Mouse (Mus musculus) olfactory bulb, adult 2 months (tissue): ENCODE measurements around the gene Gtf2ird1. TPM values are rescaled to one million over a fixed set of nuclear protein-coding genes. Genes with fewer than 3 reads are reported as not detected.

Source experiments
- H3K27ac ChIP-seq: fragments of 200-500 bp; 2 replicates; pipeline ENCODE4 v1.5.1; 2012; ENCODE audit warnings: low read depth, low read length; ENCODE audit not compliant: insufficient read depth
- H3K4me1 ChIP-seq: fragments of 200-500 bp; 2 replicates; pipeline ENCODE4 v1.6.1; 2012; ENCODE audit warnings: low read length; ENCODE audit not compliant: control insufficient read depth, insufficient read depth
- H3K4me3 ChIP-seq: fragments of 200-500 bp; 2 replicates; pipeline ENCODE4 v1.5.1; 2012; ENCODE audit warnings: mild to moderate bottlenecking, low read depth, low read length, moderate library complexity; ENCODE audit not compliant: insufficient read depth
- CTCF ChIP-seq: fragments of 200-500 bp; IDR thresholded peaks from 2 replicates; pipeline ENCODE4 v1.5.1; 2012; ENCODE audit warnings: low read depth, mild to moderate bottlenecking, low read length, moderate library complexity; ENCODE audit not compliant: insufficient read depth
- POLR2A ChIP-seq: fragments of 200-500 bp; IDR thresholded peaks from 2 replicates; pipeline ENCODE4 v1.6.1; 2012; ENCODE audit warnings: mild to moderate bottlenecking, low read depth, low read length, moderate library complexity; ENCODE audit not compliant: insufficient read depth
- WGBS: fragments of 180-500 bp; shearing (Covaris S2); methylation state at CpG from one replicate; pipeline ENCODE4 v1.1.7; 2018; 5-methylcytosine and 5-hydroxymethylcytosine counted together
- polyA plus RNA-seq: library from polyadenylated mRNA; stranded (reverse); fragments of >200 nt; gene quantifications from 2 replicates; pipeline ENCODE4 v1.2.4, GENCODE M21; 2012; ENCODE audit warnings: low replicate concordance; ENCODE audit not compliant: missing spikeins, insufficient read depth, insufficient read length

Gene Gtf2ird1
- polyA plus RNA-seq, 1 experiment: not detected

DNA sequence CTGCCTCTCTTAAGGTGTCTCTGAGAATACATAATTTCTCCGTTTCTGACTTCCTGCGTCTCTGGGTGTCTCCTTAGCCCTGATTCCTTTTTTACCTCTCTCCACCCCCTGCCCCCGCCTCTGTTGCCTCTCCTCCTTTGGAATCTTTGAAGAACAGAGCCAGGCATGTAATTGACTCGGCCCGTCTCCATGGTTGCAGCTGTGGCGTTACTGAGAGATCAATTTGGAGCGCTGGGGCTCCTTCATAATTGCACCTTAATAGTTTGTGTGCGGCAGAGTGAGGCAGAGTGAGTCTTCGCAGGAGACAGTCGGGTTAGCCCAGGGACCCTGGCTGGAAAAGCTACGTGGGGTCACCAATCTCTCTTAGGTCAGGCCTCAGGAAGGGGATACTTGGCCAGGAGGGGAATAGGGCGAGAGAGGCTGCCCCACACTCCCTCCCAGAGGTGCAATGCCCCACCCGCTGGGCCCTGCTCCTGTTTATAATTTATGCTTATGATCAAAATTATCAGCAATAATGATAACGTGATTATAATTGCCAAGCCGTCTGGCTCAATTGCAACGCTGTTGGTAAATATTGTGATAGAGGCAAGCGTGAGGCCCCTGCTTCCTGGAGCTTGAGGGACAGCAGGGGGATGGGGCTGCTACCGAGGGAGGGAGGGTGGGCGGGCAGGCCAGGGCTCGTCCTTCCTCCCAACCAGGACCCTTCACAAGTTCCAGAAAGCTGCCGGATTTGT is 9.9 kb upstream of the Gtf2ird1 start:
- TF ChIP-seq POLR2A (no peak), CTCF (no peak)
- Histone ChIP-seq H3K27ac (peak overlapping the region; percentile 97), H3K4me3 (no peak overlapping the region; the same call in 1 of the 2 replicates), H3K4me1 (peaks cover 26% of the 10 kb centered on the region)
- 19% methylated on average over 21 of the region's 21 CpGs for WGBS

DNA sequence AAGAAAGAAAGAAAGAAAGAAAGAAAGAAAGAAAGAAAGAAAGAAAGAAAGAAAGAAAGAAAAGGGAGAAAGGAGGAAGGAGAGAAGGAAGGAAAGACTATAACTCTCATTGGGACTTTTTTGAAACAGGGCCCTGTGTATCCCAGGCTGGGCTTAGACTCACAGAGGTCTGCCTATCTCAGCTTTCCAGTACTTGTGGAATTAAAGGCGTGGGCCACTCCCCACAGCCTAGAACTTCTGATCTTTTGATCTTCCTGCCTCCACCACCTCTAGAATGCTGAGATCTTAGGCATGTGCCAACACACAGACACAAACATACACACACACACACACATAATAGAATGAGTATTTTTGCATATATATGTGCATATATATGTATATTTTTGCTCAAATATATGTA is 8.7 kb upstream of the Gtf2ird1 start:
- no peak overlapping the region for H3K27ac ChIP-seq
- H3K4me3 ChIP-seq: no peak overlapping the region
- WGBS: 100% methylated on average over 1 of the region's 1 CpGs
- peaks cover 26% of the 10 kb centered on the region for H3K4me1 ChIP-seq
- TF ChIP-seq CTCF: no peak
- TF ChIP-seq POLR2A: no peak

DNA sequence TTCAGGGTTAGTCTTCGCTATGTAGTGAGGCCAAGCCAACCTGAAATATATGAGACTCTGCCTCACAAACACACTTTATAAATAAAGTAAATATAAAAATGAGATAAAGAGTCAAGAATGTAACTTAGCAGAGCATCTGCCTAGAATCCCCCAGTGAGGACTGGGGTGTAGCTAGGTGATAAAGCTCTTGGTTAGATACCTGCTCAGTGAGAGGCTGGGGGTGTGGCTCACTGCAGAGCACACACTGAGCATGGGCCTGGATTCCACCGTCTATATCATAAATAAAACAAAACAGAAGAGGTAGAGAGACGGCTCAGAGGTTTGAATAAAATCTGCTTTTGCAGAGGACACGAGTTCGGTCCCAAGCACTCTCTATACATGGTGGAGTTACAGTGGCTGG is 7.7 kb upstream of the Gtf2ird1 start:
- H3K4me1 ChIP-seq: peaks cover 26% of the 10 kb centered on the region
- no peak overlapping the region for H3K27ac ChIP-seq
- TF ChIP-seq POLR2A (no peak), CTCF (no peak)
- H3K4me3 ChIP-seq: no peak overlapping the region
- WGBS: 93% methylated on average over 5 of the region's 5 CpGs

DNA sequence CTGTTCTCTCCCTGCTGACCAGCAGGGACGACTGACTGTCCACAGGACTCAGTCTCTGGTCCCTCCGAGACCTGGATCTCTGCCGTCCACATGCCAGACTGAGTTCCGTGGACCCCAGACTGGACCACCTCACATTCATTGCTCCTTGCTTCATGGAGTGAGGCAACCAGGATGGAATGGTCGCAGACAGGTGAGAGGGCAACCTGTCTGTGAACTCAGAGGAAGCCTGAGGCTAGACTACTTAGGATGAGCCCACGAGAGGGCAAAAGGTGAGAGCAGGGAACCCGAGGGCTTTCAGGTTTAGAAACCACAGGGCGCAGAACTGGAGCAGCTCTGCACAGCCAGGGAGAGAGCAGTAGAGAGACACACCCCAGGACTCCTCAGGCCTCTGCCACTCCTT is 6.2 kb upstream of the Gtf2ird1 start:
- H3K27ac ChIP-seq: no peak overlapping the region
- H3K4me3 ChIP-seq: no peak overlapping the region
- H3K4me1 ChIP-seq: peaks cover 16% of the 10 kb centered on the region
- WGBS: 92% methylated on average over 8 of the region's 8 CpGs
- TF ChIP-seq CTCF: no peak
- no peak for TF ChIP-seq POLR2A

DNA sequence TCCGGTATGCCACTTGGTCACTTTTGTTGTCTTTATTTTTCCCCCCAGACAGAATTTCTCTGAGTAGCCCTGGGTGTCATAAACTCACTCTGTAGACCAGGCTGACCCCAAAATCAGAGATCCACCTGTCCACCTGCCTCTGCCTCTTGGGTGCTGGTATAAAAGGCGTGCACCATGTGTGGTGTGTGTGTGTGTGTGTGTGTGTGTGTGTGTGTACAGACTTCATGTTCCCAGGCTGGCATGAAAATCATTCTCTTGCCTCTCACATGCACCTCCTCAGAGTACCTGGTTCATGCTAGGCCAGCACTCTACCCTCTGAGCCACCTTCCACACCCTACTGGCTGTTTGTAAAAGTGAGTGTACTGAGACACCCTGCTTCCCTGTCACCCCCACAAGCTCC is 5.8 kb upstream of the Gtf2ird1 start:
- WGBS: 88% methylated on average over 2 of the region's 2 CpGs
- Histone ChIP-seq H3K27ac (no peak overlapping the region), H3K4me3 (no peak overlapping the region), H3K4me1 (peaks cover 15% of the 10 kb centered on the region)
- no peak for TF ChIP-seq POLR2A
- TF ChIP-seq CTCF: no peak

DNA sequence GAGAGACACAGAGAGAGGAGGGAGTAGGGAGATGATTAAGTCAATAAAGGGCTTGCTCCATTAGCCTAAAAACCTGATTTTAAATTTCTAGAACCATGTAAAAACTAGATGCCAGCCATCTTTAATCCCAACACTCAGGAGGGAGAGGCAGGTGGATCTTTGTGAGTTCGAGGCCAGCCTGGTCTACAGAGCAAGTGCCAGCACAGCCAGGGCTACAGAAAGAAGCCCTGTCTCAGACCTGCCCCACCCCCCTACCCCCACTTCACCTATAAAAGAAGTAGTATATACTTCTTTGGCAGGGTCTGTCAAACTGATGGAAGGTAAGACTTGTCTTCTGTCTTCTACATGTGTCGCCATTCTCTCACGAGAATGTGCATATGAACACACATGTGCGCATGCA is 4.0 kb upstream of the Gtf2ird1 start:
- Histone ChIP-seq H3K27ac (no peak overlapping the region), H3K4me3 (no peak overlapping the region), H3K4me1 (0 out of 2 replicates have a peak, but pooled peaks cover 3% of the 10 kb centered on the region)
- WGBS: over 99% methylated on average over 4 of the region's 4 CpGs
- TF ChIP-seq POLR2A: no peak
- no peak for TF ChIP-seq CTCF

DNA sequence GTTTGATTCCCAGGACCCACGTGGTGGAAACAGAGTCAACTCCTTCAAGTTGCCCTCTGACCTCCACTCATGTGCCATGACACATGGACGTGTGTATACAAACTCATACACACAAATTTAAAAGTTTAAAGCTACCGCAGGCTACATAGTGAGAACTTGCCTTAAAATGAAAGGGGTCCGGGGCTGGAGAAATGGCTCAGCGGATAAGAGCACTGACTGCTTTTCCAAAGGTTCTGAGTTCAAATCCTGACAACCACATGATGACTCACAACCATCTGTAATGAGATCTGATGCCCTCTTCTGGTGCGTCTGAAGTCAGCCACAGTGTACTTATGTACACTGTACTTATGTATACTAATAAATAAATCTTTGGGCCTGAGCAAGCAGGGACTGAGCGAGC is 2.6 kb upstream of the Gtf2ird1 start:
- TF ChIP-seq CTCF: no peak
- no peak for TF ChIP-seq POLR2A
- Histone ChIP-seq H3K27ac (no peak overlapping the region), H3K4me1 (peaks cover 14% of the 10 kb centered on the region; the same call in 1 of the 2 replicates), H3K4me3 (no peak overlapping the region)
- 91% methylated on average over 7 of the region's 7 CpGs for WGBS

DNA sequence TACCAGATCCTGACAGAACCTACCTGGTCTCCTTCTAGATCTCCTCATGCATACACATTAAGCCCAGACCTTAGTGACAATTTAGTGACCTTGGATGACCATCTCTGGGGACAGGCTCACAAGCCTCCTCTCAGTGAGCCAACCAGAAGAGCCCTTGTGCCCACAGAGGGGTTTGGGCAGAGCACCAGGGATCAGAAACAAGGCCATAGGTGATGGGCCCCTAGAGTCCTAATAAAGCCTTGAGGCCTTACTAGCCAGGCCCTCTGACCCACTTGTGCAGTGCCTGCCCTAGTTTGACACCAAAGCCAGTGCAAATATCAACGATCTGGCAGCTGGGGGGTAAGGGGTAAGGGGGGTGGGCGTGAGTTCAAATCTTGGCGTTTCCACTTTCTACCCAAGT is 1.9 kb upstream of the Gtf2ird1 start:
- 85% methylated on average over 3 of the region's 3 CpGs for WGBS
- Histone ChIP-seq H3K27ac (no peak overlapping the region), H3K4me1 (peaks cover 15% of the 10 kb centered on the region; the same call in 1 of the 2 replicates), H3K4me3 (no peak overlapping the region)
- TF ChIP-seq CTCF (no peak), POLR2A (no peak)

DNA sequence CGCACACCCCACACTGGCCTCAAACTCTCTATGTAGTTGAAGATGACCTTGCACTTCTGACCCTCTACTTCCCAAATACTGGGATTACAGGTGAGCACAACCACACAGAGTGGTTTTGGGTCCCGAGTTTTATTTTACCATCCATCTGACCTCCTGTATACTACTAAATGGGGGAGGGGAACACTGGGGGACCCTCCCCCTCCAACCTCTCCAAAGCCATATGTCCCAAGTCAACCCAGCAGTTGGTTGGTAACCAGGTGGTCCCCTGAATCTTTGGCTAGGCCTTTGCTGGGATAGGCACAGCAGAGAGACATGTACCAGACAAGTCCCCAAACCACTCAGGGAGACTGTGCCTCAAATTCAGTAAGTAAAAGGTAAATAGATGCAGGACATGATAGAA is 855 bp upstream of the Gtf2ird1 start:
- TF ChIP-seq POLR2A (no peak), CTCF (no peak)
- H3K4me3 ChIP-seq: no peak overlapping the region
- H3K4me1 ChIP-seq: peaks cover 15% of the 10 kb centered on the region
- WGBS: 95% methylated on average over 2 of the region's 2 CpGs
- H3K27ac ChIP-seq: no peak overlapping the region
